Mouse (Mus musculus) layer of hippocampus, adult 9-11 months (tissue): ENCODE measurements at regions not wholly inside any gene's neighbourhood (a gene's known extent, or its start where the extent isn't known, plus 50 kb on each side); places are given as distances from the start of the nearest gene placed in this dataset.
"Not testable (repeated sequence)": the region's sequence is repeated elsewhere in the genome, so short reads cannot be mapped to it uniquely, and the experiment has no call there.

Source experiments
- DNase-seq: peaks from one replicate; pipeline ENCODE4 v3.0.0; 2022

- DNase-seq: no peak
Observed at GRCm38 (mm10) chr9:30653961-30654360, 227.1 kb downstream of the Snx19 start.

GRCm38 (mm10) chr9:30653210-30653609 lies 226.3 kb downstream of the Snx19 start:
- DNase-seq: no peak

- peak; percentile 75 for DNase-seq
Observed at GRCm38 (mm10) chr9:30649392-30650054, 222.6 kb downstream of the Snx19 start.

- no peak for DNase-seq
Observed at GRCm38 (mm10) chr9:30633741-30634470, 207.0 kb downstream of the Snx19 start.

GRCm38 (mm10) chr9:30632164-30633146 lies 205.5 kb downstream of the Snx19 start:
- no peak for DNase-seq

GRCm38 (mm10) chr9:30625635-30626034 lies 198.7 kb downstream of the Snx19 start:
- no peak for DNase-seq

- no peak for DNase-seq
Observed at GRCm38 (mm10) chr9:30625090-30625489, 198.2 kb downstream of the Snx19 start.

GRCm38 (mm10) chr9:30624481-30624880 lies 197.6 kb downstream of the Snx19 start:
- peak; percentile 66 for DNase-seq

- no peak for DNase-seq
Observed at GRCm38 (mm10) chr9:30619325-30619724, 192.4 kb downstream of the Snx19 start.

GRCm38 (mm10) chr9:30618181-30618580 lies 191.3 kb downstream of the Snx19 start:
- DNase-seq: no peak

- peak; percentile 12 for DNase-seq
Observed at GRCm38 (mm10) chr9:30613715-30614114, 186.8 kb downstream of the Snx19 start.

GRCm38 (mm10) chr9:30613003-30613552 lies 186.2 kb downstream of the Snx19 start:
- DNase-seq: no peak

- DNase-seq: peak; percentile 14
Observed at GRCm38 (mm10) chr9:30610328-30610727, 183.4 kb downstream of the Snx19 start.

GRCm38 (mm10) chr9:30599756-30600155 lies 172.8 kb downstream of the Snx19 start:
- no peak for DNase-seq

- no peak for DNase-seq
Observed at GRCm38 (mm10) chr9:30597691-30598090, 170.8 kb downstream of the Snx19 start.

- DNase-seq: not testable (repeated sequence)
Observed at GRCm38 (mm10) chr9:30597092-30597491, 170.2 kb downstream of the Snx19 start.

- no peak for DNase-seq
Observed at GRCm38 (mm10) chr9:30592601-30593000, 165.7 kb downstream of the Snx19 start.

GRCm38 (mm10) chr9:30591246-30591645 lies 164.3 kb downstream of the Snx19 start:
- DNase-seq: no peak

GRCm38 (mm10) chr9:30590661-30591179 lies 163.8 kb downstream of the Snx19 start:
- no peak for DNase-seq

- no peak for DNase-seq
Observed at GRCm38 (mm10) chr9:30581271-30581821, 154.4 kb downstream of the Snx19 start.

- DNase-seq: no peak
Observed at GRCm38 (mm10) chr9:30580500-30580899, 153.6 kb downstream of the Snx19 start.

- DNase-seq: no peak
Observed at GRCm38 (mm10) chr9:30578213-30578612, 151.3 kb downstream of the Snx19 start.
